Mouse (Mus musculus): Measurements from ENCODE around the gene C2cd4d.

Gene C2cd4d

GRCm38 (mm10) chr3:94362138-94362537 lies at the start of gene C2cd4d:
Gene C2cd4d (plus strand): TSS chr3:94362438.
- ATAC-seq (ENCODE audit: low TSS enrichment) = no peak

DNA sequence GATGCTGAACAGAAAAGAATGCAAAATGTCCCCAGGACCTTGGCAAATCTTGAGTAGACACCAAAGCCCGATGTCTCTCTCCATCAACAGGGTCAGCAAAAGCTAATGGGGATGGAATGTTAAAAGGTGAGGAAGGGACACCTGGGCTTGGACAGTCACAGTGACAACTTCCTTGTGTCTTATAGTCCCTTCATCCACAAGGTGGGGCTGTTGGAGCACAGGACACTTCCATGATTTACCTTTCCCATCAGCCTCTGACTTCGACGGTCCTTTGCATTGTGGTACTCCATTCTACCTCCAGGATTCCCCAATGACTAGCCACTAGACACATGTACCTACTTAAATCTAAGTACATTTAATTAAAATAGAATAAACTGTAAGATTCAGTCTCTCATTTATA lies 33.6 kb upstream of the C2cd4d start:
- no peak for ATAC-seq (ENCODE audit: low TSS enrichment)

DNA sequence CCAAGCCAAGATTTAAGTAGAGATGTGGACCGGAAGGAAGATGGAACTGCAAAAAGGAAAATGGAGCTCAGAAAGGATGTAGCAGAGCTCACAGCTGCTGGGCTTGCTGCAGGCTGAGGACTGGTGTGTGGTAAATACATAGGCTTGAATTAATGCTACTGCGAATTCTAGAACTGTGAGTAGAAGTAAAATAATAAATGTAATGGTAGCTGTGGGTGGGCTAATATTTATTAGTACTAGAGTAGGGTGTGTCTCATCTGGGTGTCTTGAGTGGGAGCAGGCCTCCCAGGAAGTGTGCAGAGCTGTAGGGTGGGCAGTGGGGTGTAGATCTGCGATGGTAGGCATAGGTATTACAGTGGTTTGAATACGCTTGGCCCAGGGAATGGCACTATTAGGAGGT lies 27.8 kb upstream of the C2cd4d start:
- ATAC-seq (ENCODE audit: low TSS enrichment) = no peak; the same call in 1 of the 2 replicates

DNA sequence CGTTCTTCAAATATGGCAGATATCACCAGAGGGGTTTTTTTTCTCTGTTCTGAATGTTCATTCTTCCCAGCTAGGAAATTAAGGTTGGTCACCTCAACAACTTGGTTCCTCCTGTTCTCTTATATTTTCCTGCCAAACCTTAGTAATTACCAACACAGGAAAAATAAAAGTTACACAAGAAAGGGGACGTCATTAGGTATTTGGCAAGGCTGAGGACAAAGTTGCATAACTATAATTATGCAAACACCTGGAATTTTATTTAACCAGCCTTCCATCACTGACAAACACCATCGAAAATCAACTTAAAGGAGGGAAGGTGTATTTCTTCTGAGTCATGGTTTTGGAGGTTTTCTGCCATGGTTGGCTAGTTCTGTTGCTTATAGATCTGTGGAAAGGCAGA lies 23.7 kb upstream of the C2cd4d start:
- no peak for ATAC-seq (ENCODE audit: low TSS enrichment)

DNA sequence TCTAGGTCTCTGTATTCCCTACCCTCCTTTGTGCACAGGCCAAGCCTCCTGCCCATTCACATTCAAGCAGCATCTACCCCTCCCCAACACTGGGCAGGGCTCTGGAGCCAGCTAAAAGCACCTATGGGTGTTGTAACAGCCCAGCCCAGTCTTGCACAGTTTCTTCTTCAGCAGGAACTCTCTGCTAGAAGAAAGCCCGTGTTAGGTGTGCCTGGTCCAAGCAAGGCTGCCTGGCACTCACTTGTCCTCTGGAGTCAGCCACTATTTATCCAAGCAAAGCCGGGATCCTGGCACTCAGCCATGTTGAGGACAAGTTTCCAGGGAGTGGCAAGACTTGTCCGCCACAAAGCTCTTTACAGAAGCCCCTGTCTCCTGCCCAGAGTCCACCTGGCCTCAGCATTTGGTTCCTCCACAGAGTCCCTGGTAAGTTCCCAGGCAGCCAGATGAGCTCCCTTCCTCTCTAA lies 20.2 kb upstream of the C2cd4d start, which contains the start of gene Them5:
Gene Them5 (plus strand): TSS at position 141 of the 464 bp plus-strand sequence.
- no peak for ATAC-seq (ENCODE audit: low TSS enrichment)

DNA sequence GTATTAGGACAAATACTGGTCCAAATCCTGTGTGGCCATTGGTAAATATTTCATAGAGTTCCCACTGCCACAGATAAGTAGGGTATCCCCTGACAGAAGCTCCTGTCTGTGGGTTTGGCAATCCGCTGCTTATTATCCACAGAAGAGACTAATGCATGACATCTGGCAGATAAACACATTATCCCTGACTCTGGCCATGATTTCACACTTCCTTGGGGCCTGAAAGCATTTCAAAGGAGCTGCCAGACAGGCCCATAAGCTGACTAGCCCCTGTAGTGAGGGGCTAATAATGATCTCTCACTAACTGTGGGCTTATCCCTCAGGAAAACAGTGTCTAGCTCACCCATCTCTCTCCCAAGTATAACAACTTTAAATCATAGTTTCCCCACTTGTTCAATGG lies 19.7 kb upstream of the C2cd4d start:
- no peak for ATAC-seq (ENCODE audit: low TSS enrichment)

DNA sequence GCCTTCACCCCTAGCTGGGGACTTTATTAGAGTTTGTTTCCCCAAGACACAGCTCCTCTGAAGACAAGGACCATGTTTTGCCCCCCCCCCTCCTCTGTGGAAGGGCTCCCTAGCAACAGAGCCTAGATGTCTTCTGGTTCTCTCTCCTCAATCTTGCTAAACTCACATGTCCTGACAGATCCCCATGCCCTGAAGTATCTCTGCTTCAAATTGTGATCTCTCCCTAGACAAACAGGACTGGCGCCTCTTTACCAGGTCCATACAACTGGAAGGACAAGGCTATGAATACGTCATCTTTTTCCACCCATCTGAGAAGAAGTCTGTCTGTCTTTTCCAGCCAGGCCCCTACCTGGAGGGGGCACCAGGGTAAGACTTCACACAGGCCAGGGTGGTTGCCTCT lies 18.1 kb upstream of the C2cd4d start:
- ATAC-seq (ENCODE audit: low TSS enrichment) = no peak

GRCm38 (mm10) chr3:94344897-94345296 lies 17.3 kb upstream of the C2cd4d start:
- ATAC-seq (ENCODE audit: low TSS enrichment) = no peak

DNA sequence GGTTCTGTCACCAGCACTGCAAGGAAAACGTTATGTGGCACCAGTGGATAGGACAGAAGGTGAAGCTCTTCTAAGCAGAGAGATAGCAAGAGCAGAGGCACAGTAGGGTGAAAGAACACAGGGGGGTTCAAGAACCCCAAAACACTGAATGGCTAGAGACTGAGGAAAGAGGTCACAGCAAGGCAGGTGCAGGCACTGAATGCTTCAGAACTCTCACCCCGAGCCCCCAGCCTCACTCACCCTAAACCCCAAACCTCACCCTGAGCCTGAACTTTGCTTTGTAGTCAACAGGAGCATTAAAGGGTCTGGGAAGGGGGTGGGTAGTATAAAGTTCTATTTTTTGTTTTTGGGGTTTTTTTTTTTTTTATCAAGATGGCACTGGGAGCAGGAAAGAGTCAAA lies 14.1 kb upstream of the C2cd4d start:
- ATAC-seq (ENCODE audit: low TSS enrichment) = no peak

- peak; percentile 62 for ATAC-seq (ENCODE audit: low TSS enrichment)
These were observed 1.4 kb upstream of the C2cd4d start for GRCm38 (mm10) chr3:94360812-94361211.

- ATAC-seq (ENCODE audit: low TSS enrichment) = peak; percentile 53
These were observed 1.3 kb downstream of the C2cd4d start for GRCm38 (mm10) chr3:94363291-94364153.

DNA sequence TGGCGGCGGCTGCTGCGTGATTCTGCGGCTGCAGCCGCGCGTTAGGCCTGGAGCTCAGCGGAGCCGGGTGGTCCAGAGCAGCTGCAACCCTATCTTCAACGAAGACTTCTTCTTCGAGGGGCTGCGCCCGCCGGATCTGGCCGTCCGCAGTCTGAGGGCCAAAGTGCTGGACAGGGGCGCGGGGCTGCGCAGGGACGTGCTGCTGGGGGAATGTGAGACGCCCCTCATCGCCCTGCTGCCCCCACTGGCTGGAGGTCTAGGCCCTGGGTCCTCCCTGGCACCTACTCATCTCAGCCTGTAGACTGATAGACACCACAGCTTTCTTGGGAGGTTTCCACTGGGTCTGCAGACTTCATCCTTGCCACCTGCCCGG lies 1.9 kb downstream of the C2cd4d start:
- ATAC-seq (ENCODE audit: low TSS enrichment) = no peak

GRCm38 (mm10) chr3:94366761-94367160 lies 4.5 kb downstream of the C2cd4d start:
- peak; percentile 90 for ATAC-seq (ENCODE audit: low TSS enrichment)

DNA sequence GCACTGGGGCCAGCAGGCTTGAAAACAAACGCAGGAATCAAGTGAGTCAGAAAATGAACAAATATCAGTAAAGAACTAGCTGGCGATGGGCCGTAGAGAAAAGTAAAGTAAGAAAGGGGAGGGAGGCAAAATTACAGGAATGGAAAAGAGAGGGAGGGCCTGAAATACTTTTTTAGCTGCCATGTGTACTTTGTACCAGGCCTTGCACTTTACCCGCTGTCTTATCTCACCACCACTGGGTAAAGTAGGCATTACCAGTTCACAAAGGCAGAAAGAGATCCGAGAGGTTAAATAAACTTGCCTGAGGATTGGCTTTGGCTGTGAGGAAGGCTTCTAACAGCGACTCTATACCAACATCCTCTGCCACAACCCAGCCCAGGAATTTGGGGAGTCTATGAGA lies 5.3 kb downstream of the C2cd4d start:
- no peak for ATAC-seq (ENCODE audit: low TSS enrichment)

DNA sequence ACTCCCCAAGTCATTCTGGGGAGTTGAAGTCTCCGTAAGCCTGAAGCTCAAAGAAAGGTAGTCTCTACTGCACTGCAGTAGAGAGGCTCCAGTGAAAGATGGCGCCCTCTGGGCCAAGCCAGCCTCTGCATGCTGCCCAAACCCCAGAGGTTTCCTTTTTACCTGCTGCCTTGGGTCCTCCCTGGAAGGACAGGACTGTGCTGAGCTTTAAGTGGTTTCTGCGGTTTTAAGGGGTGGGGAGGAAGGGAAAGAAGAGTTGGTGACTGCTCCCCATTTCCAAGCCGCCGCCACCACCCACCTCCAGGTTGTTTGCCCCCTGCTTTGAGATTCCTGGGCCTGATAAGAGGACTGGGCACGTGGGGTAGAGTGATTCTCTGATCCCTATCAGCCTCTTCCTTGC lies 6.4 kb downstream of the C2cd4d start:
- no peak for ATAC-seq (ENCODE audit: low TSS enrichment)

GRCm38 (mm10) chr3:94369709-94370108 lies 7.5 kb downstream of the C2cd4d start:
- ATAC-seq (ENCODE audit: low TSS enrichment) = no peak

- ATAC-seq (ENCODE audit: low TSS enrichment) = no peak
These were observed 9.4 kb downstream of the C2cd4d start for GRCm38 (mm10) chr3:94371637-94372036.

- no peak for ATAC-seq (ENCODE audit: low TSS enrichment)
These were observed 9.8 kb downstream of the C2cd4d start for GRCm38 (mm10) chr3:94372038-94372437.

- no peak for ATAC-seq (ENCODE audit: low TSS enrichment)
These were observed 10.4 kb downstream of the C2cd4d start, which contains the start of gene Rorc for GRCm38 (mm10) chr3:94372641-94373040. Gene Rorc (plus strand): TSS chr3:94372794.

- peak; percentile 65 for ATAC-seq (ENCODE audit: low TSS enrichment)
These were observed 10.9 kb downstream of the C2cd4d start for GRCm38 (mm10) chr3:94373090-94373489.

- no peak for ATAC-seq (ENCODE audit: low TSS enrichment)
These were observed 11.4 kb downstream of the C2cd4d start for GRCm38 (mm10) chr3:94373597-94374011.

DNA sequence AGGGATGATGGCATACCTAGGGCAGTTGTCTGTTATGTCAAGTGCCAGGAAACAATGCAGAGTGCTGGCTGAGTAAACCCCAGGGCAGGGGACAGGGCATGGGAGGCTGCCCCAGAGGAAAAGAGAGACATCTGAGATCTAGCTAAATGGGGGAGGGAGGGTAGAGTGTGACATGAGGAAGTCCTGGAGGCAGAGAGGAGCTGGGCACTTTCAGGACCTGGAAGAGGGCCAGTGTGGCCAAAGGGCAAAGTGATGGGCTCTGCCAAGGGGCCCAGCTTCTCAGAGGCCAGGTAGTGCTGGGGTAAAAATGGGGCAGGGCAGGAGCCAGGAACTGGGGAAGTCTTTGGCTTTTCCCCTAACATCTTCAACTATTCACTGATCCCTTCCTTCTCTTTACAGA lies 12.4 kb downstream of the C2cd4d start:
- no peak for ATAC-seq (ENCODE audit: low TSS enrichment)

DNA sequence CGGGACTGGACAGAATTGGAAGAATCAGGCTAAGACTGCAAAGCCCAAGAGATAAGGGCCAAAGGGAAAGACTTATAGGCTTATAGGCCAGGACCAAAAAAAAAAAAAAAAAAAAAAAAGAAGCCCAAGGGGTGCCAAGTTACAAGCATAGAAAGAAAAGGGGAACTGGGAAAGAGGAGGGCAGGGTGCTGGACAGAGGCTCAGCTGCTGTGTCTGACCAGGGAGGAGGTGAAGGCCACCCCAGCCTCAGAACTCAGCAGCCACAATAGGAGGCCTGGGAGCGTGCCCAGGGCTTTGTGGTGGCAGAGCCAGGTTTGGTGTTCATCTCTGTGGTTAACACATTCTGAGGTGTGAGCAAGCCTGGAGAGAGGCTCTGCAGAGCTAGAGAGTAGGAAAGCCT lies 12.9 kb downstream of the C2cd4d start:
- no peak for ATAC-seq (ENCODE audit: low TSS enrichment)

GRCm38 (mm10) chr3:94375861-94376260 lies 13.6 kb downstream of the C2cd4d start:
- ATAC-seq (ENCODE audit: low TSS enrichment) = no peak

Data from frontal cortex, adult (tissue).